Mouse (Mus musculus) heart, postnatal 36 days (tissue): Measurements from ENCODE around the gene Med9. TPM values are rescaled to one million over a fixed set of nuclear protein-coding genes. Genes with fewer than 3 reads are reported as not detected.

Experiments
- DNase-seq, 2 experiments: peaks; one replicate each; pipeline ENCODE4 v3.0.0; 2021 to 2022
- intact Hi-C: fragments of 180-260 bp; cut with DNase I; formaldehyde crosslinking; loops from one replicate; pipeline ENCODE4 v1.15.1; 2025
- total RNA-seq, 2 experiments: library from RNA; stranded (reverse); gene quantifications; 2 replicates each; pipeline ENCODE4 v1.2.3; 2021

Med9 gene
- 10 to 100 TPM; 26.2 to 26.6 TPM for total RNA-seq

- intact Hi-C loops = loop anchor here (5.0 kb wide), 2 partner anchors 46 to 66 kb away; no protein-coding TSS in a partner anchor
- DNase-seq = peak; percentile 95 to 96
Measured at GRCm38 (mm10) chr11:59947752-59948400, at the start of gene Med9. Gene Med9, plus strand, starts transcription at chr11:59948206.

- DNase-seq = peak; percentile 57 to 63
- intact Hi-C loops = loop anchor here (5.0 kb wide), 2 partner anchors 47 to 62 kb away; partner anchors contain the start of genes Med9 and Rasd1
Measured at GRCm38 (mm10) chr11:59899711-59900685, 48.0 kb upstream of the Med9 start.

GRCm38 (mm10) chr11:59900995-59901394, 47.0 kb upstream of the Med9 start:
- intact Hi-C loops = loop anchor here (5.0 kb wide), 2 partner anchors 46 to 61 kb away; partner anchors contain the start of genes Med9 and Rasd1
- no peak for DNase-seq

GRCm38 (mm10) chr11:59902045-59902726, 45.8 kb upstream of the Med9 start:
- peak; percentile 58 to 70 for DNase-seq
- intact Hi-C loops = loop anchor here (5.0 kb wide), 2 partner anchors 45 to 60 kb away; partner anchors contain the start of genes Med9 and Rasd1

GRCm38 (mm10) chr11:59906521-59907123, 41.4 kb upstream of the Med9 start:
- no peak for DNase-seq
- intact Hi-C loops = no loop called here

GRCm38 (mm10) chr11:59908446-59908845, 39.6 kb upstream of the Med9 start:
- intact Hi-C loops = no loop called here
- no peak for DNase-seq

GRCm38 (mm10) chr11:59910586-59910985, 37.4 kb upstream of the Med9 start:
- intact Hi-C loops = no loop called here

GRCm38 (mm10) chr11:59911523-59911922, 36.5 kb upstream of the Med9 start:
- intact Hi-C loops = no loop called here
- DNase-seq = no peak

More at GRCm38 (mm10) chr11:59910586-59910985, 37.4 kb upstream of the Med9 start:
- DNase-seq = no peak

- intact Hi-C loops = no loop called here
- DNase-seq = no peak
Measured at GRCm38 (mm10) chr11:59913702-59914101, 34.3 kb upstream of the Med9 start.

GRCm38 (mm10) chr11:59918014-59918413, 30.0 kb upstream of the Med9 start:
- DNase-seq = peak in 1 of 2 experiments; percentile 28

GRCm38 (mm10) chr11:59919401-59919800, 28.6 kb upstream of the Med9 start:
- no peak for DNase-seq
- intact Hi-C loops = no loop called here

More at GRCm38 (mm10) chr11:59918014-59918413, 30.0 kb upstream of the Med9 start:
- intact Hi-C loops = no loop called here

- intact Hi-C loops = loop anchor here (2.0 kb wide), 1 partner anchor 36 kb away; no protein-coding TSS in a partner anchor
- no peak for DNase-seq
Measured at GRCm38 (mm10) chr11:59920331-59920730, 27.7 kb upstream of the Med9 start.

- intact Hi-C loops = loop anchor here (2.0 kb wide), 1 partner anchor 36 kb away; no protein-coding TSS in a partner anchor
- DNase-seq = no peak
Measured at GRCm38 (mm10) chr11:59921265-59921664, 26.7 kb upstream of the Med9 start.

- DNase-seq = no peak
- intact Hi-C loops = no loop called here
Measured at GRCm38 (mm10) chr11:59930031-59930430, 18.0 kb upstream of the Med9 start.

- no peak for DNase-seq
- intact Hi-C loops = no loop called here
Measured at GRCm38 (mm10) chr11:59932560-59933337, 15.3 kb upstream of the Med9 start.

GRCm38 (mm10) chr11:59933943-59934342, 14.1 kb upstream of the Med9 start:
- DNase-seq = no peak
- intact Hi-C loops = no loop called here

GRCm38 (mm10) chr11:59937023-59937422, 11.0 kb upstream of the Med9 start:
- no peak for DNase-seq
- intact Hi-C loops = no loop called here

- intact Hi-C loops = no loop called here
- no peak for DNase-seq
Measured at GRCm38 (mm10) chr11:59937615-59938014, 10.4 kb upstream of the Med9 start.

GRCm38 (mm10) chr11:59939821-59940220, 8.2 kb upstream of the Med9 start:
- intact Hi-C loops = no loop called here
- no peak for DNase-seq
